Mouse (Mus musculus): ENCODE results near the gene Pramef17.
"Not testable (repeated sequence)": the region's sequence is repeated elsewhere in the genome, so short reads cannot be mapped to it uniquely, and the experiment has no call there.

GRCm38 (mm10) chr4:143988126-143988525 is 6.0 kb downstream of the Pramef17 start:
- not testable (repeated sequence) for TF ChIP-seq CTCF (IDR thresholded peaks at IDR 0.05; ENCODE audit: borderline replicate concordance, extremely low read depth, insufficient read depth, insufficient read length); POLR2A (IDR thresholded peaks at IDR 0.05; ENCODE audit: borderline replicate concordance, extremely low read depth, insufficient read depth, insufficient read length, poor library complexity, severe bottlenecking)
